Mouse (Mus musculus) heart, adult 8-10 months (tissue): ENCODE data around the gene Klrb1b. TPM values are rescaled to one million over a fixed set of nuclear protein-coding genes. Genes with fewer than 3 reads are reported as not detected.

Source experiments
- total RNA-seq, 4 experiments: library from RNA; stranded (reverse); gene quantifications; 2 replicates each; pipeline ENCODE4 v1.2.4; 2022

The Klrb1b gene
- total RNA-seq, 4 experiments from 2014 or later, result not detected

Other genes with a start within 250 kb of the Klrb1b start
- gene A2ml1, start 244.7 kb downstream of the Klrb1b start, total RNA-seq, result under 1 TPM in 1 of 4 experiments, not detected in 3; 0.14 TPM
- not detected for gene Klrb1a, start 202.8 kb downstream of the Klrb1b start, total RNA-seq
- gene Clec2h, start 163.9 kb downstream of the Klrb1b start, total RNA-seq, result under 1 TPM in 2 of 4 experiments, not detected in 2; 0.50 to 0.75 TPM
- not detected for gene Klrb1, start 103.3 kb downstream of the Klrb1b start, total RNA-seq
- gene Klrb1c, start 37.1 kb downstream of the Klrb1b start, total RNA-seq, result under 1 TPM in 3 of 4 experiments, not detected in 1; 0.14 to 0.32 (median 0.31) TPM
- not detected for gene Gm44511, start within 50 bp of the Klrb1b start, total RNA-seq
- under 1 TPM in 1 of 4 experiments, not detected in 3; 0.27 TPM for gene Clec2i, start 61.3 kb upstream of the Klrb1b start, total RNA-seq
- under 1 TPM; 0.22 to 0.38 (median 0.25) TPM for gene BC035044, start 64.8 kb upstream of the Klrb1b start, total RNA-seq
- gene Clec2g, start 108.0 kb upstream of the Klrb1b start, total RNA-seq, result 1 to 10 TPM; 1.2 to 2.7 (median 1.3) TPM
- gene Klrb1f, start 219.6 kb upstream of the Klrb1b start, total RNA-seq, result under 1 TPM in 3 of 4 experiments, not detected in 1; 0.16 to 0.25 (median 0.19) TPM